Mouse (Mus musculus) midbrain, embryonic 13.5 days (tissue): ENCODE data around the gene Dock4. TPM values are rescaled to one million over a fixed set of nuclear protein-coding genes. Genes with fewer than 3 reads are reported as not detected.

Source experiments
- ATAC-seq: fragments of 200-750 bp; cut with Nextera tagmentation; 2 replicates; pipeline ENCODE4 v1.8.0; 2017; ENCODE audit warnings: mild to moderate bottlenecking, moderate TSS enrichment, moderate library complexity
- H3K27ac ChIP-seq: fragments of 300-500 bp; sonication (generic); 2 replicates; pipeline ENCODE4 v1.5.1; 2015; ENCODE audit warnings: inconsistent platforms, mild to moderate bottlenecking, moderate library complexity
- H3K27me3 ChIP-seq: fragments of 300-500 bp; sonication (generic); 2 replicates; pipeline ENCODE4 v1.6.1; 2015; ENCODE audit warnings: mild to moderate bottlenecking, inconsistent platforms
- H3K36me3 ChIP-seq: fragments of 300-500 bp; sonication (generic); 2 replicates; pipeline ENCODE4 v1.6.1; 2015; ENCODE audit warnings: mild to moderate bottlenecking, inconsistent platforms
- H3K4me1 ChIP-seq: fragments of 300-500 bp; sonication (generic); replicated peaks from 2 replicates; pipeline ENCODE4 v1.6.1; 2015; ENCODE audit warnings: inconsistent platforms
- H3K4me2 ChIP-seq: fragments of 300-500 bp; sonication (generic); replicated peaks from 2 replicates; pipeline ENCODE4 v1.6.1; 2015; ENCODE audit warnings: moderate library complexity, mild to moderate bottlenecking, inconsistent platforms
- H3K4me3 ChIP-seq: fragments of 300-500 bp; sonication (generic); replicated peaks from 2 replicates; pipeline ENCODE4 v1.5.1; 2015; ENCODE audit warnings: mild to moderate bottlenecking, inconsistent platforms
- H3K9ac ChIP-seq: fragments of 300-500 bp; sonication (generic); replicated peaks from 2 replicates; pipeline ENCODE4 v1.6.1; 2015; ENCODE audit warnings: mild to moderate bottlenecking, inconsistent platforms
- H3K9me3 ChIP-seq: fragments of 300-500 bp; sonication (generic); 2 replicates; pipeline ENCODE4 v1.6.1; 2016; ENCODE audit warnings: mild to moderate bottlenecking, inconsistent platforms
- WGBS: fragments of 180-500 bp; shearing (Covaris S2); methylation state at CpG from one replicate; pipeline ENCODE4 v1.1.7; 2015; 5-methylcytosine and 5-hydroxymethylcytosine counted together
- polyA plus RNA-seq: library from polyadenylated mRNA; unstranded; fragments of >200 nt; fragmentation: Nextera tagmentation; extraction: Ambion mirVana; gene quantifications from 2 replicates; pipeline ENCODE4 v1.2.1, GENCODE M21; 2015

The Dock4 gene
- polyA plus RNA-seq, 1 experiment from 2014 or later, result 38.4 TPM

DNA sequence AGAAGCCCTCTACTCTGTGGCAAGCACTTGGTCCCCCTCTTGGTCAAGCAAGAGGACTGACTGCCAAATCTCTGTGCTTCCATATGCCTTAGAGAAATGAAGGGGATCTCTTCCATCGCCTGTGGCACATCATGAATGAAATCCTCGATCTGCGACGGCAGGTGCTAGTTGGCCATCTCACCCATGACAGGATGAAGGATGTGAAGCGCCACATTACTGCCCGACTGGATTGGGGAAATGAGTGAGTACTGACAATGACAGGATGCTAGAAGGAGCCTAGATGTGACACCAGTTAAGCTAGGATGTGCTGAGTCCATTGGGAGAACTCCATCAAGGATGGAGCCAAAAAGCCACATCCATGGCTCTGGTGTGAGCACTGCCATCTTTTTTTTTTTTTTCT is 190.2 kb downstream of the Dock4 start:
- ATAC-seq, result no peak
- no peak overlapping the region for H3K4me3 ChIP-seq
- H3K9me3 ChIP-seq, result no peaks in the 10 kb centered on the region
- H3K36me3 ChIP-seq, result peaks cover 25% of the 10 kb centered on the region
- no peaks in the 10 kb centered on the region for H3K4me1 ChIP-seq
- no peak overlapping the region for H3K27ac ChIP-seq
- 94% methylated on average over 6 of the region's 6 CpGs for WGBS
- H3K27me3 ChIP-seq, result no peaks in the 10 kb centered on the region
- H3K4me2 ChIP-seq, result no peak overlapping the region
- no peak overlapping the region for H3K9ac ChIP-seq

DNA sequence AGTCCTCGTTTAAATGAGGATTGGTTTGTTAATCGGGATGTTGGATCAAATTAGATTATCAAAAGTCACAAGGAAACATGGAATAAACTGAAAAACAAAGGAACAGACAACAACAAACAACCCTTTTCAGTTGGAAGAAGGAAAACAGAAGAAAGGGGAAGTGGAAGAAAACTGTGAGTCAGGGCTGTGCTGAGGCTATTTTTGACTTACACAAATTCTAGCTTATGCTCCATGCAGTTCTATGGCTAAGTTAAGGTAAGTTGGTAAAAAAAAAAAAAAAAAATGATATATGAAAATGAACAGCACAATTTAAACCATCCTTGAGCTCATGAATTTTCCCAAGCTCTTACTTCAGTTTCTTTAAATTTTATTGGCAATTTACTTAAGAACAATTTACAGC is 191.7 kb downstream of the Dock4 start:
- Histone ChIP-seq H3K36me3 (peaks cover 34% of the 10 kb centered on the region), H3K9ac (no peak overlapping the region), H3K4me3 (no peak overlapping the region), H3K4me1 (no peaks in the 10 kb centered on the region), H3K27me3 (no peaks in the 10 kb centered on the region), H3K27ac (no peak overlapping the region), H3K9me3 (no peaks in the 10 kb centered on the region), H3K4me2 (no peak overlapping the region)
- 91% methylated on average over 2 of the region's 2 CpGs for WGBS
- ATAC-seq, result no peak

DNA sequence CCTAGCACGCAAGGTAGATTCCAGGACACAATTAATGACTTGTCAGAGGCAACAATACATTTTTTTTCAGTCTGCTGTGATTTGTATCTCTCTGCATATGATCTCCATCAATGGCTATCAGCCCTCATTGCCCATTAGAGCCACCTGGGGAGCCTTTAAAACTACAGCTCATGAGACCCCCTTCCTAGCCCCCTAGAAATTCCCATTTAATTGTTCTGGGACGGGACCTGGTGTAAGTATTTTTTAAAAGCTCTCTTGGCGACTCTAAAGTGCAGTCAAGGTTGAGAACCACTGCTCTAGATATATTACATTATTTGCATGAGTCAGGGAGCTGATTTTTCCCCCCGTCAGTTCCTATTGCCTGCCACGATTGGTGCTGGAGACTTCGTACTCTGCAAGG is 200.1 kb downstream of the Dock4 start:
- H3K9me3 ChIP-seq, result no peaks in the 10 kb centered on the region
- H3K9ac ChIP-seq, result no peak overlapping the region
- 86% methylated on average over 6 of the region's 6 CpGs for WGBS
- no peaks in the 10 kb centered on the region for H3K4me1 ChIP-seq
- no peak overlapping the region for H3K4me2 ChIP-seq
- peaks cover 29% of the 10 kb centered on the region for H3K36me3 ChIP-seq
- ATAC-seq, result no peak
- no peak overlapping the region for H3K4me3 ChIP-seq
- no peaks in the 10 kb centered on the region for H3K27me3 ChIP-seq
- no peak overlapping the region for H3K27ac ChIP-seq

DNA sequence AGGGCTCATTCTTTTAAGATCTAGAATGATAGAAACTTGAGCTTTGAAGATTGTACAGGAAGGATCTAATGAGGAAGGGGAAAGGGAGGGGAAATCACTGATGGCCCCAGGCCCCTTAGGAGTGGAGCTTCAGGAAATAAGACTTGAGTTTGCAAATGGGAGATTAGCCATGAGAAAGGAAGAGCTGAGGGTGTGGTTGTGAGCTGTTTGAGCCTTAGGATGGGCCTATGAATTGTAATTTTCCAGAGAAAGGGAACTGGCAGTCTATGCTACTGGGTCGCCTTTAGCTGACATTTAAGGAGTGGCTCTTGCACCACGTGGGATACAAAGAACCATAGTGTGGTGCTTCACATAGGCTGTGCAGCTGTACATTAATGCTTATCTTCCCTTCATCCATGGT is 208.6 kb downstream of the Dock4 start:
- 84% methylated on average over 2 of the region's 2 CpGs for WGBS
- ATAC-seq, result no peak
- H3K9ac ChIP-seq, result no peak overlapping the region
- H3K27ac ChIP-seq, result no peak overlapping the region
- H3K4me3 ChIP-seq, result no peak overlapping the region
- H3K36me3 ChIP-seq, result peaks cover 6% of the 10 kb centered on the region; the same call in 1 of the 2 replicates
- no peak overlapping the region for H3K4me2 ChIP-seq
- no peaks in the 10 kb centered on the region for H3K9me3 ChIP-seq
- peaks cover 13% of the 10 kb centered on the region; the same call in 1 of the 2 replicates for H3K4me1 ChIP-seq
- no peaks in the 10 kb centered on the region for H3K27me3 ChIP-seq

DNA sequence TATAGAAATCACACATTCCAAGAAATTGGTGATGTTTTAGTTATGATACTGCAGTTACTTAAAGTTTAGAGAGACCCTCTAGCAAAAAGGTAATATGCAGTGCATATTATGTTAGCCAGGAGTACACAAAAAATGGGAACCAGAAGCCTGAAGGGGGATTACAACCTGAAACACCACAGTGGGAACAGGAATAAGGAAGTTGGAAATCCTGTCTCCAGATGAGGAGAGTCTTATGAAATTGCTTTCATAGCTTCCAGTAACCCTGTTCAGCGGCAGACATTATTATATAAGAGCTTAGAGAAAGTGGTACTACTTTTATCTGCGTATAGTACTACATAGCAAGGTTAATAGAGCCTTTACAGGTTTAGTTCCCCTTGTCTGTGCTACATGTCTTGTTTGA is 210.1 kb downstream of the Dock4 start:
- no peak for ATAC-seq
- no peaks in the 10 kb centered on the region for H3K36me3 ChIP-seq
- no peak overlapping the region for H3K27ac ChIP-seq
- no peaks in the 10 kb centered on the region for H3K27me3 ChIP-seq
- H3K4me3 ChIP-seq, result no peak overlapping the region
- H3K4me1 ChIP-seq, result peaks cover 13% of the 10 kb centered on the region; the same call in 1 of the 2 replicates
- WGBS, result 95% methylated on average over 2 of the region's 2 CpGs
- H3K9ac ChIP-seq, result no peak overlapping the region
- no peaks in the 10 kb centered on the region for H3K9me3 ChIP-seq
- no peak overlapping the region for H3K4me2 ChIP-seq

DNA sequence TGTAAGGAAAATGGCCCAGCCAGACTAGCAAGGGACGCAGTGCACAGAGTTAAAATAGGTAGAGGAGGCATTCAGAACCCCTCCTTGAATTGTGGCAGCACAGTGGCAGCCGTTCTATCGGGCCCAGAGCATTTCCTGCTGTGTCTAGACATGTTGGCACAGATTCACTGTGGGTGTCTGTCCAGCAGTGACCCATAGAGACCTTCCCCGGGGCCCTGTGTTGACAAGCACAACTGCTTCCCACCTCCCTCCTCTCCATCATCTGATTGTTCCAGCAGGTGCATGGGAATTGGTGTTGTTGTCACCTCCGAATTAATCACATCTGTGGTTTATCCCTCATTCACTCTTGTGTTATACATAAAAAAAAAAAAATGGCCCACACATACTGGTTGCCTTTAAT is 210.7 kb downstream of the Dock4 start:
- H3K9me3 ChIP-seq, result no peaks in the 10 kb centered on the region
- 52% methylated on average over 5 of the region's 5 CpGs for WGBS
- no peak for ATAC-seq

DNA sequence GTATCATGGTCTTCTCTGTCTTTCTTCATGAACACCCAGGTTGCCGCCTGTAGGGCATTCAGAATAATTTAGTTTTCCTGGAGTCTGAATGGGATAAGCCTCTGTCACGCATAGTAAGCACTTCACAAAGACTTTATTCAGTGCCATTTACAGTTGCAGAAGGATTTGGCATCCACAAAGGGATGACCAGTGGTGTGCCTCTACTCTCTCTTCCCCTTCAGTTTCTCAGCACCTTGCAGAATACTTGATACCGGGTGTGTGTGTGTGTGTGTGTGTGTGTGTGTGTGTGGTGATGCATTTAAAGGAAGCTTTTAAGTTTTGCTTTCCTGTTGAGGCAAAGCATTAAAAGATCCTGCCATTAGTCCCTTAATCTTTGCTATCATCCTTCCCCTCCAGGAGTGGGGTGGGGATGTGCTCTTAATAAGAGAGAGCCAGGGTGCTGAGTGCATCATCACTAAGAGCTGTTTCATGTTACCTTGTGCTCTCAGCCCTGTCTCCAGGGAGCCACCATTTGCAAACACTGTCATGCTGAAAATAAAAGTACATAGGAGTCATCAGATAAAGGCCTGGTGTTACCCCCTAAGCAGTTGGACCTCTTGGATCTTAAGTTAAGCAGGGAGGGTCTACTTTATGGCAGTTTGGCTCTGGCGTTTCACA is 211.6 kb downstream of the Dock4 start:
- 30% methylated on average over 4 of the region's 4 CpGs for WGBS
- Histone ChIP-seq H3K27me3 (no peaks in the 10 kb centered on the region), H3K4me2 (no peak overlapping the region), H3K4me3 (no peak overlapping the region), H3K27ac (no peak overlapping the region), H3K36me3 (no peaks in the 10 kb centered on the region; the same call in 1 of the 2 replicates), H3K9me3 (no peaks in the 10 kb centered on the region), H3K4me1 (peaks cover 13% of the 10 kb centered on the region; the same call in 1 of the 2 replicates), H3K9ac (no peak overlapping the region)
- ATAC-seq, result peak; percentile 45; the same call in 1 of the 2 replicates

More for the DNA sequence above, 210.7 kb downstream of the Dock4 start:
- Histone ChIP-seq H3K9ac (no peak overlapping the region), H3K36me3 (no peaks in the 10 kb centered on the region), H3K27ac (no peak overlapping the region), H3K4me2 (no peak overlapping the region), H3K27me3 (no peaks in the 10 kb centered on the region), H3K4me1 (peaks cover 13% of the 10 kb centered on the region; the same call in 1 of the 2 replicates), H3K4me3 (no peak overlapping the region)

DNA sequence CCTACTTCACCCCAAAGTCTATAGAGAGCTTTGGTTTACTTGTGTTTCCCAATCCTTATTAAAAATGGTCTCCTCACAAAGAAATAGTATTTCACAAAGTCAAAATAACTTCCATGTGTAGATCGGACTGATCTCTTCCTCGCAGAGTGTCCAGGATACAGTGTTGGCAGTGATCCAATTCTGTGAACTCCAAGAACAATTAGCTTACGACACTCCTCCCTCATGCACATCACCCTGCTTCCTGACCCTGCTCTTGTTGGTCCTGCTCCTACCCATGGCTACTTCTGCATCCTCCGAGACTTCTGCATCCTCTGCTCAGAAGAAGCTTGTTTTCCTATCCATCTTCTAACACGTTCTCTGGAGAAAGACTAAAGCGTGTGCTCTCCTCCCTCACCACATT is 213.9 kb downstream of the Dock4 start:
- no peak overlapping the region for H3K4me2 ChIP-seq
- H3K9ac ChIP-seq, result no peak overlapping the region
- no peaks in the 10 kb centered on the region for H3K27me3 ChIP-seq
- no peak overlapping the region for H3K27ac ChIP-seq
- H3K4me3 ChIP-seq, result no peak overlapping the region
- no peaks in the 10 kb centered on the region for H3K9me3 ChIP-seq
- no peaks in the 10 kb centered on the region; the same call in 1 of the 2 replicates for H3K36me3 ChIP-seq
- 80% methylated on average over 6 of the region's 6 CpGs for WGBS
- no peak for ATAC-seq
- peaks cover 13% of the 10 kb centered on the region; the same call in 1 of the 2 replicates for H3K4me1 ChIP-seq

DNA sequence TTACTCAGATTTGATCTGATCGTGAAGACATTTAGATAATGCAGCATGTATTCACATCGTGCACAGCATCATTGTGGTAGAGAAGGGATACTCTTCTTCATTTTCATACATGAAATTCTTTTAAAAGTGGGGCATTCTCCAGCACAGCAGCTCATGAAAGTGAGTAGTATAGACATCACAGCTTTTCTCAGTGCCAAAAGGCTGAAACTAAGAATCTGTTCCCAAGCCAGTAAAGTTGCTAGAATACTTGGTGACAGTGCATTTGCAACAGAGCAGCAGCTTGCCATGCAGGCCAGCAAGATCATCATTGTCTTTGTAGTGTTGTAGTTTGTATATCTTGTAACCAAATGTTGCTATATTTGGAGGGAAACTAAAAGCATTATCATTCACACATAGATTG is 223.7 kb downstream of the Dock4 start:
- H3K4me2 ChIP-seq, result no peak overlapping the region
- H3K9ac ChIP-seq, result no peak overlapping the region
- no peaks in the 10 kb centered on the region for H3K4me1 ChIP-seq
- no peak overlapping the region for H3K4me3 ChIP-seq
- H3K36me3 ChIP-seq, result peaks cover 13% of the 10 kb centered on the region
- WGBS, result 84% methylated on average over 2 of the region's 2 CpGs
- no peaks in the 10 kb centered on the region for H3K9me3 ChIP-seq
- no peaks in the 10 kb centered on the region for H3K27me3 ChIP-seq
- no peak for ATAC-seq
- H3K27ac ChIP-seq, result no peak overlapping the region

DNA sequence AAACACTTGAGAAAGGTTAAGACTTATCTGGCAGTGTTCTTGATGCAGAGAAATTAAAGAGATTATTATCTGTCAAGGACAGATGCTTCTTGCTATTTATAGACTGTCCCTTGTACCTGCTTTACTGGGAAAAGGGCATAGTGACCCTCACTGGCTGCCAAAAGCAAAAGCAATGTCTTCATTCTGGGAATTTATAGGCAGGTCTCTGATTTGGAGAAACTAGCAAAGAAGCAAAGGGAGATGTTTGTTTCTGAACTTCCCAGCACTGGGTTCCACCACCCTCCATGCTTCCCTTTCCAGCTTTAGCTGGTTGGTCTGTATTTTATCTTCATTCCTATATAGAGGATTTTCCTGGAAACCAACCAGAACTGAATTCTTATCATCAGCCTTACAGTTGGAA is 225.0 kb downstream of the Dock4 start:
- Histone ChIP-seq H3K9me3 (no peaks in the 10 kb centered on the region), H3K27me3 (no peaks in the 10 kb centered on the region), H3K4me3 (no peak overlapping the region), H3K4me2 (no peak overlapping the region), H3K9ac (no peak overlapping the region), H3K27ac (no peak overlapping the region), H3K4me1 (no peaks in the 10 kb centered on the region), H3K36me3 (peaks cover 13% of the 10 kb centered on the region)
- no peak for ATAC-seq

DNA sequence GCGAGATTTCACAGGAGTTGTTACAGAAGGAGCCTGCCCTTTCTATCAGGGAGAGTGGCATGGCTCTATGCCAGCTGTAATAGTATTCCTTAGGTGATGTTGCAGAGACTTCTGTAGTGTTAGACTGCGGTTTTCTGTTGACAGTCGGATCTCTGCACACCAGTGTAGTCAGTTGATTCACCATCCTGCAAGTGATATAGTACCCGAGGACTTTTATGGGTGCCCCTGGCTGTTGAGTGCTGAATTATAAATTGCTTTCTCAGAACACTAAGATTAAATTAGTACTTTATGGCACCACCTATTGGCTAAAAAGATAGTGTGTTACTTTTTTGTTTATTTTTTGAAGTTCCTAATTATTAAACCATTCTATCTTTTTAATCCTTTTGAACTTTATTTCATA is 234.0 kb downstream of the Dock4 start:
- no peak overlapping the region for H3K9ac ChIP-seq
- no peak overlapping the region for H3K4me2 ChIP-seq
- 82% methylated on average over 4 of the region's 4 CpGs for WGBS
- ATAC-seq, result no peak
- H3K4me1 ChIP-seq, result no peaks in the 10 kb centered on the region
- no peaks in the 10 kb centered on the region for H3K27me3 ChIP-seq
- no peak overlapping the region for H3K27ac ChIP-seq
- H3K9me3 ChIP-seq, result no peaks in the 10 kb centered on the region
- H3K4me3 ChIP-seq, result no peak overlapping the region
- H3K36me3 ChIP-seq, result peaks cover 16% of the 10 kb centered on the region

DNA sequence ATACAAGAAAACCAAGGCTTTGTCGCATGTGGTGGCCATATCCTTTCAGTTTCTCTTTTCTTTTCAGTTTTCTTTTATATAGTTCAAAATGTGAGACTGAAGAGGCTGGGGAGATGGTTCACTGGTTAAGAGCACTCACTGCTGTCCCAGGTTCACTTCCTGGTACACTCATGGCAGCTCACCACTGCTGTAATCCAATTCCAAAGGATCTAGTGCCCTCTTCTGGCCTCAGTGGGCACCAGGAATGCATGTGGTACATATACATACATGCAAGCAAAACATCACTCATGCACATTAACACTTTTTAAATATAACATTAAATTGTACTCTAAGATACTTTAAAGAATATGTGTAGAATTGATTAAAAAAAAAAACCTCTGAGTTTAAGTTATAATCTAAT is 234.8 kb downstream of the Dock4 start:
- ATAC-seq, result no peak
- H3K4me2 ChIP-seq, result no peak overlapping the region
- no peak overlapping the region for H3K27ac ChIP-seq
- no peaks in the 10 kb centered on the region for H3K27me3 ChIP-seq
- peaks cover 16% of the 10 kb centered on the region for H3K36me3 ChIP-seq
- H3K4me3 ChIP-seq, result no peak overlapping the region
- 95% methylated on average over 1 of the region's 1 CpGs for WGBS
- no peaks in the 10 kb centered on the region for H3K9me3 ChIP-seq
- H3K4me1 ChIP-seq, result no peaks in the 10 kb centered on the region
- no peak overlapping the region for H3K9ac ChIP-seq

DNA sequence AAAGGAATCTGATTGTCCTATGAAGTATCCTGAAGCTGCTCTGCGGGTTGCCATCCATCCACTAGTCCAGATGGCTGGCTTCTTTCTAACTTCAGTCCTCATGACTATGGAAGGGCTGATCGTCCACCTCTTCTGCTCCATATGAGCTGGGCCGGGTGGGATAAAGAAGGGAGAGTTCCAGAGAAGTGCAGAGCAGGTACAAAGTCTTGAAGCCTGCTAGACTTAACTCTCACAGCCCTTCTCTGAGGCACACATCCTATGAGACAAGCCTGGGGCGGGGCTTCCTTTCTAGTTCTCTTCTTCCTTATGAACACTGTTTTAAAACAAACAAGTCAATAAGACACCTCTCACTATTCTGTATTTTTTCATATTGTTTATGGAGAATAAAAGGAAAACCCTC is 245.7 kb downstream of the Dock4 start:
- Histone ChIP-seq H3K9ac (no peak overlapping the region), H3K4me2 (no peak overlapping the region), H3K36me3 (0 out of 2 replicates have a peak, but pooled peaks cover 2% of the 10 kb centered on the region), H3K27me3 (no peaks in the 10 kb centered on the region), H3K4me3 (no peak overlapping the region), H3K9me3 (no peaks in the 10 kb centered on the region), H3K4me1 (no peaks in the 10 kb centered on the region), H3K27ac (no peak overlapping the region)
- 69% methylated on average over 4 of the region's 4 CpGs for WGBS
- ATAC-seq, result no peak
